Mouse (Mus musculus) layer of hippocampus, postnatal 25 days (tissue): Measurements from ENCODE around the gene Pter. TPM values are rescaled to one million over a fixed set of nuclear protein-coding genes. Genes with fewer than 3 reads are reported as not detected.
A peak's percentile ranks its signal among the peaks of the same experiment; 100 is the strongest.

Experiments used
- DNase-seq, 2 experiments: peaks; one replicate each; pipeline ENCODE4 v3.0.0; 2022; ENCODE audit warnings: mixed read lengths in 2 of 2, low spot score in 1 of 2; ENCODE audit errors: extremely low spot score in 1 of 2
- total RNA-seq, 2 experiments: library from RNA; stranded (reverse); gene quantifications; 2 replicates each; pipeline ENCODE4 v1.2.3; 2021

The Pter gene
- total RNA-seq, 2 experiments from 2014 or later: 1.2 to 1.6 TPM

GRCm38 (mm10) chr2:13000026-13000425 lies 76.2 kb downstream of the Pter start:
- no peak for DNase-seq

GRCm38 (mm10) chr2:13008433-13008832 lies 84.6 kb downstream of the Pter start:
- no peak for DNase-seq

GRCm38 (mm10) chr2:13009261-13009972 lies 85.6 kb downstream of the Pter start:
- peak; percentile 16 to 31 for DNase-seq

GRCm38 (mm10) chr2:13010030-13010459 lies 86.2 kb downstream of the Pter start:
- DNase-seq: peak in 1 of 2 experiments; percentile 8

DNA sequence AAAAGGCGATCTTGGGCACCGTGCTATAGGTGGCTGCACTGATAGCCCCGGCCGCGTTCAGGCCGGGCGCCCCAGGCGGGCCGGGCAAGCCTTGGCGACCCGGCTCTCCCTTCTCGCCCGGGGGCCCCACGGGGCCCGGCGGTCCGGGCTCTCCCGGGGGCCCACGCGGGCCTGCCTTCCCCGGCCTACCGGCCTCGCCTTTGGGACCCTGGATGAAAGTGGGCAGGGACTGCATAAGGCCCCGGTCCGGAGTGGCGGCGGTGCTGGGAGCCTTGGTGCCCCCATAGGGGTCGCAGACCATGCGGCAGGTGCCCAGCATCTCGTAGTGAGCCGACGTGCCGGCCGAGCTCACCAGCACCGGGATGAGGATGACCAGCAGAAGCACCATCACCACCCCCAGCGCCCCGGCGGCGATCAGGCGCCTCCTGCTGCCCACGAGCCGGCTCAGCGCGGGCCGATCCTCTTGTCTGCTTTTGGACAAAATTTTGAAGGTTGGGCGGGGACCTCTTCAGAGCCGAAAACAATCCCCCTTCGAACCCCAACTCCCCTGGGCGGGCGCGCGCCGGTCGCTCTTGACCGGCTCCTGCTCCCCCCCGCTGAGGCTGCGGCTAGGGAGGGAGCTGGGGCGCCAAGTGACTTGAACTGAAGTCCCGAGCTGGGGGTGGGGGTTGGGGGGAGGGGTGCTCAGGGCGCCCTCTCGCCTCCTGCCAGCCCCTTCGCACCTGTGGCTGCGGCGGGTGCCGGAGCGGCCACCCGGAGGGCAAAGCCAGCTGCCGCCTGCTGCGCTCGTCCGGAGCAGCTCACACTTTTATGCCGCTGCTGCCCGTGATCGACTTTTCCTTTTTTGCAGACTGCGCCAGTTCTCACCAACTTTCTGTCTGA lies 86.9 kb downstream of the Pter start:
- peak; percentile 42 for DNase-seq

GRCm38 (mm10) chr2:13011472-13011871 lies 87.6 kb downstream of the Pter start, which contains the start of gene C1ql3:
C1ql3 (minus strand) TSS chr2:13011806.
- DNase-seq: peak; percentile 68 to 72

DNA sequence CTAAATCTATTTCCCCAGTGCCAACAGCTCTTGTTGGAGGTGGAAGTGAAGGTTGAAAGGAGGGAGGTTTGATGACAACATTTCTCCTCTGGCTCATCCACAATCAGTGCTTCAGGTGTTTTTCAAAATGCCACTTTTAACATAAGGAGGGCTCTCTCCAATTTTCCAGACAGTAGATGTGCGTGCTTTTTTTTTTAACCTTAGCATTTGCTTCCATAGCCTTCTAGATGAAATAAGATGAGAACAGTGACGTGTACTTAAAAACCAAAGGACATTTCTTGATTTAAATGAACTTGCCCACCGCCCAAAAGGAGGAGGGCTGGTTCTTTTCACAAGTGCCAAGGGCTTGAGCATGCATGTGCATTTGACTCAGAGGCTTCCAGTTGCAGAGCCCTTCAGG lies 88.1 kb downstream of the Pter start:
- no peak for DNase-seq

- DNase-seq: no peak
These were observed 94.5 kb downstream of the Pter start for GRCm38 (mm10) chr2:13018382-13018781.

GRCm38 (mm10) chr2:13018861-13019260 lies 95.0 kb downstream of the Pter start:
- no peak for DNase-seq

- no peak for DNase-seq
These were observed 114.9 kb downstream of the Pter start for GRCm38 (mm10) chr2:13038772-13039171.

DNA sequence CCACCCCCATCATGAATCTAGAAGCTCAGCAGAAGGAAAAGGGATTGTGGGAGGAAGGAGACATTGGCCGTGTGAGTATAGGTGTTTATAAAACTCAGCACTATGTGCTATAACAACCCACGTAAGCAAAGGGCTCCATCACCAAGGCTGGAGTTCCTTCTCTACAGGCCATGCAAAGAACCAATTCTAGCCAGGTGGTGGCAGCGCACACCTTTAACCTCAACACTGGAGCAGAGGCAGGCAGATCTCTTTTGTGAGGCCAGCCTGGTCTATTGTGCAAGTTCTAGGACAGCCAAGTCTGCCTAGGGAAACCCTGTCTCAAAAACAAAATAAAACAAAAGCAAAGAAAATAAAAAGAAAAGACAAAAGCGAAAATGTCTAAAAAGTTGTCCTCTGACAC lies 115.9 kb downstream of the Pter start:
- DNase-seq: no peak

DNA sequence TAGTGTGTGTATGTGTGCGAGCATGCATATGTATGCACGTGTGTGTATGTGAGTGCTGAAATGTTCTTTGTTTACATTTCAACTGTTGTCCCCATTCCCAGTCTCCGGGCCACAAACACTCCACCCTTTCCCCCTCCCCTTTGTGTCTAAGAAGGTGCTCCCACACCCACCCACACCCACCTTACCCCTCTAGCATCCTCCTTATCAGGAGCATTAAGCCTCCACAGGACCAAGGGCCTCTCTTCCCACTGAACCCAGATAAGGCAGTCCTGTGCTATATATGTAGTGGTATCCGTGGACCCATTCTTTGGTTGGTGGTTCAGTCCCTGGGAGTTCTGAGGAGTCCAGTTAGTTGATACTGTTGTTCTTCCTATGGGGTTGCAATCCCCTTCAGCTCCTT lies 120.7 kb downstream of the Pter start:
- no peak for DNase-seq

DNA sequence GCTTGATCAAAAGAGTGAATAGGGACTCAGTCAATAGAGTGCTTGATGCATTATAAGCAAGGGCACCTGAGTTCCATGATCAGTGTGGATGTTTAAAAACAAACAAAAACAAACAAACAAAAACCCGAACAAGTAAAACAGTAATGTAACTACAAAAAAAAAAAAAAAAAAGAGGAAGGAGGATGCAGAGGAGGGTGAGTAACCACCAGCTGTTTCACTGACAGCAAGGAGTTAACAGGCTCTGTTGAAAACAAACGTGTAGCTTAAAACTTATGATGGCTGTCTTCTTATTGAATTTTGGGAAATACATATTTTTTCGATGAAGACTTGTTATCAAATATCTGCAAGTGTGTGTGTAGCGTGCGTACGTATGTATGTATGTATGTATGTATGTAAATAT lies 124.8 kb downstream of the Pter start:
- DNase-seq: no peak

Other genes with a start within 250 kb of the Pter start
- gene C1ql3, start 87.8 kb downstream of the Pter start, total RNA-seq: 100 to 1,000 TPM; 155 to 164 TPM